Mouse (Mus musculus) spleen, postnatal 14 days (tissue): Measurements from ENCODE around the gene Slc39a7.
A peak's percentile ranks its signal among the peaks of the same experiment; 100 is the strongest.
"Not testable (repeated sequence)": the region's sequence is repeated elsewhere in the genome, so short reads cannot be mapped to it uniquely, and the experiment has no call there.

ENCODE experiments used
- DNase-seq, 2 experiments: peaks; one replicate each; pipeline ENCODE4 v3.0.0; 2021 to 2022; ENCODE audit warnings: low spot score in 2 of 2

The Slc39a7 gene

DNA sequence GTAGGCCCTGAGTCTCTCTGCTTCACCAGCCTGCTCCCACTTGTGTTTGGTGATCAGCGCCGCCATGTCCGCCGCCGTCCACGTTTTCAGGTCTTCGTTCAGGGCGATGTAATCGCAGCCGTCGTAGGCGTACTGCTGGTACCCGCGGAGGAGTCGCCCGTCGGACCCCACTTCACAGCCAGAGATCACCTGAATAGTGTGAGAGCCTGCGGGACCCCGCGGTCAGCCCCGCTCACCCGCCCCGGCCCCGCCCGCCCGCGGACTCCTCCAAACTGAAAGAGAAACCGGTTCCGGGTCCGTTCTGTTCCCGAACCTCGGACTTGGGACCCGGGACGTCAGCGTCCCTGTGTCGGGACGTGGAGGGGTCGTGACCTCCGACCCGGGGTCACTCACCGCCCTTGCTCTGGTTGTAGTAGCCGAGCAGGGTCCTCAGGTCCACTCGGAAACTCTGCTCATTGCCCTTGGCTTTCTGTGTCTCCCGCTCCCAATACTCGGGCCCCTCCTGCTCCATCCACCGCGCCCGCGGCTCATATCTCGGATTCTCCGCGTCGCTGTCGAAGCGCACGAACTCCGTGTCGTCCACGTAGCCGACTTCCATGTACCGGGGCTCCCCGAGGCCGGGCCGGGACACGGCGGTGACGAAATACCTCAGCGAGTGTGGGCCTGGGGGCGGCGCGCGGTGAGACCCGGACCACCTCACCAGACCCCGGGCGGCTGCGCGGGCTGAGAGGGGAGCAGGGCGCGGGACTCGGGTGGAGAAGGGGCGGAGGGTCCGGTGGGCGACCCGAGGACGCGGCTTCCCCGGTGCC lies 31.9 kb downstream of the Slc39a7 start:
- no peak for DNase-seq

DNA sequence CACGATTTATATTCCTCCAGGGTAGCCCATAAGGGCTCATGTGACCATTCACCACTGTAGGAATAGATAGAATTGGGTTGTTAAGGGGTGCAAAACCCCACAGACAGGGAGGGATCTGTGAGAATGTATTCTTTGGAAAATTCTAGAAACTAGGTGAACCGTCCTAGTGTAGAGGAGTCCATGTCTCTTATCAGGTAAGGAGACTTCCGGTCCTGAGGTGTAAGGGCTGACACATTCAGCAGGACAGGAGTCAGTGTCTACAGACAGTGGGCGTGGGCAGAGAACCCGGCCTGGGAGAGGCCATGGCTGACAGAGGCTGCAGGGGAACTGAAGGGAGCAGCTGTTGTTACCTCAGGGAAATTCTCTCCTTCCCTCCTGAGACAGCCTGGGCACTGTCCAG lies 32.8 kb downstream of the Slc39a7 start:
- DNase-seq, result not testable (repeated sequence)

DNA sequence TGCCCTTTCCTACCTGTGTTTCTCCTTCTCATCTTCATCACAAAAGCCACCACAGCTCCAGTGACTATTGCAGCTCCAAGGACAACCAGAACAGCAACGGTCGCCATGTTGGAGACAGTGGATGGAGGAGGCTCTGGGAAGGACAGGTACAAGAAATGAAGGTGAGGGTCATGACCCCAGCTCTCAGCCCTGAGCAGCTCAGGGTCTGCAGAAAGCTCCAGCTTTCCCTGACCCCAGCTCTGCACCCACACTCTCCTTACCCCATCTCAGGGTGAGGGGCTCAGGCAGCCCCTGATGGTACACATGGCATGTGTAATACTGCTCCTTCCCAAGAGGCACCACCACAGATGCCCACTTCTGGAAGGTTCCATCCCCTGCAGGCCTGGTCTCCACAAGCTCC lies 34.5 kb downstream of the Slc39a7 start:
- not testable (repeated sequence) for DNase-seq

DNA sequence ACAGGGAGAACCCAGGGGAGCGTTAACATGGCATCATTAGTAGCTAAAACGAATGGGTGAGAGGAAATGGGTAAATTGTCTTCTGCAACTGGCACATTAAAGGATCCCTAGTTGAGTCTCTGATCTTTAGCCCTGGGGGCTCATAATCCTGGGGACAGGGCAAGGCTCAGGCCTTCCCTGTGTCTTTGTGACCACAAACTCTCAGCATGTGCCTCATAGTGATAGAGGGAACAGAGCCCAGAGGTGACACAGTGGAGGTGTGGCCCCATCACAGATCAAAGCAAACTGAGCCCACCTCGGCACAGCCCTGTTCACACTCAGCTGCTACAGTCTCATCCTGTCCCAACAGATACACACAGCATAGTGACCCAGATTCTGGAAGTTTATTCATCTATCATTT lies 35.8 kb downstream of the Slc39a7 start:
- DNase-seq, result no peak

DNA sequence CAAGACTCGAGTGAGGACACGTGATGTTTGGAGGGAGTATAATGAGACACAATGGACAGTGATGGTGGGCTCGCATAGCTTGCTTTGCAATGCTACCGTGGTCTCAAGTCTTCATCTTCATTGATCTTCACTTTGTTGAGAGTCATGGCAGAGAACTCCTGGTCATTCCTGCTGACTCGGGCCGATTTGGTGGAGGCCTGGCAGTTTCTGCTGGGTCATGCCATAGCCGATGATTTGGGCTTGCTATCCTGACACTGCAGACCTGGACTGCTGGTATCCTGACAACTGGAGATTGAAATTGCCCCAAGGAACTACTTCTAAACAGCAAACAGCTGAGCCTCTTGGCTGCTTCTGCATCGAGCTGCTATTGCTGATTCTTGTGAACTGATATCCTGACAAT lies 36.5 kb downstream of the Slc39a7 start:
- DNase-seq, result no peak

DNA sequence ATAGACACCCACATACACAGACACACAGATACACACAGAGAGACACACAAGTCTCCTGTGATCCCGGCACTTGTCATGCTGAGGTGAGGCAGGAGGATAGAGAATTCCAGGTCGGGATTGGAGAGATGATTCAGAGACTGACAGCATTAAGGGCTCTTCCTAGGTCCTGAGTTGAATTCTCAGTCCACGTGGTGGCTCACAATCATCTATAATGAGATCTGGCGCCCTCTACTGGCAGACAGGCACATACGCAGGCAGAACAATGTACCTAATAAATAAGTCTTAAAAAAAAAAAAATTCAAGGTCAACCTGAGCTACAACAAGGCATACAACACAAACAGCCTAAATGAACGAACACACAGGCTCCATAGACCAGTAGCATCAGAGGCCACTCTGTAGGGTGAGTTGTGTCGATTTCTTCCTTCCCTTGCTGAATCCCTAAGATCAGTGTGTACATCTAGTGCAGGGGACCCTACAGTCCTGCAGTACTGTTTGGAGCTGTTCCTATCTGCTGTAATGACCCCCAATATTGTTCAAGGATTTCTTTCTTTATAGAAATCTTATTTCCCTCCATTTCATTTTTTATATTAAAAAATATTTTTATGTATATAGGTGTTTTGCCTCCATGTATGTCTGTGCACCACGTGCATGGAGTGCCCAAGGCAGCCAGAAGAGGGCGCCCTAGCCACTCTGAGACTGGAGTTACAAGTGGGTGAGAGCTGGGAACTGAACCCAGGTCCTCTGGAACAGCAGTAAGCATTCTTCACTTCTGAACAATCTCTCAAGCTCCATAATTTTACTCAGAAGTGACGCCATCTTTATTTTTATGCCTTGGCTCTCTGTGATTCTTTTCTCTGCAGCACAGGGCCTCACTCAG lies 39.5 kb downstream of the Slc39a7 start:
- peak in 1 of 2 experiments; percentile 62 for DNase-seq

DNA sequence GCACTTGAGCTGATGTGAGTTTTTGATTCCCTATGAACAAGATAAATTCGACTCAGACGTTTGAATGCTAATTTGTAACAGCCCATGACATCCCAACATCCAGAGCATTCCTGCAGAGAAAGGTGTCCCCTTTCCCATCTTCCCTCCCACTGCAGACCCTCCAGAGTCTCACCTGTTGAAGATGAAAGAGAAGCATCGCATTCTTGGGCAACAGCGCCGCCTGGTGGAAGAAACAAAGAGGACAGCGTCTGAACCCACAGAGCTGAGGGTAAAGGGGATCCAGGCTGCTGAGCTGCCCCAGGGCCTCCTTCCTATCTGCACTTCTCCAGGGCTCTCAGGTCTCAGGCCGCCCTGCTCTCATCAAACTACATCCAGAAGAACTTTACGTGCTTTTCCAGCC lies 49.3 kb downstream of the Slc39a7 start:
- peak; percentile 49 to 70 for DNase-seq

DNA sequence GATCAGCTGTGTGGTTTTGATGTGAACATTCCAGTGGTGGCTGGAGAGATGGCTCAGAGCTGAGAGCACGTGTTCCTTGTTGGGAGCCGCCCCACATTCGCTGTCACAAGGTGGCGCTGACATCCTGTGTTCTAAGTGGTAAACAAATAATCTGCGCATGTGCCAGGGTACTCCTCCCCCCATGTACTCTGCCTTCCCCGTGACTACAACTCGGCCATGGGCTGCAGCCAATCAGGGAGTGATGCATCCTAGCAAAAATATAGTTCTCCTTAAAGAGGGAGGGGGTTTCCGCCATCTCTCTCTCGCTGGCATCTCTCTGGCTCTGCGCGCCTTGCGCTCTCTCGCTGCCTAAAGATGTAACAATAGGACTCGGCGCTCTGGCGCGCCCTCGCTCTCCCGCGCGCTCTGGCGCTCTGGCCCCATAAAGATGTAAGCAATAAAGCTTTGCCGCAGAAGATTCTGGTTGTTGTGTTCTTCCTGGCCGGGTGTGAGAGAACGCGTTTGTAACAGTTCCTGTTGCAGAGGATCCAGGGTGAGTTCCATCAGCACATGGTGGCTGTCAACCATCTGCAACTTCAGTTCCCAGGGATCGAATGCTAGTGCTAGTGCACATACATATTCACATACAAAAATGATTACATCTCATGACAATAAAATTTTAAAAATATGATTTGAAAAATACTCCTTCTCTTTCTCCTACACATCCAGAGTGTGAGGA lies 50.1 kb downstream of the Slc39a7 start:
- DNase-seq, result peak; percentile 69 to 71

DNA sequence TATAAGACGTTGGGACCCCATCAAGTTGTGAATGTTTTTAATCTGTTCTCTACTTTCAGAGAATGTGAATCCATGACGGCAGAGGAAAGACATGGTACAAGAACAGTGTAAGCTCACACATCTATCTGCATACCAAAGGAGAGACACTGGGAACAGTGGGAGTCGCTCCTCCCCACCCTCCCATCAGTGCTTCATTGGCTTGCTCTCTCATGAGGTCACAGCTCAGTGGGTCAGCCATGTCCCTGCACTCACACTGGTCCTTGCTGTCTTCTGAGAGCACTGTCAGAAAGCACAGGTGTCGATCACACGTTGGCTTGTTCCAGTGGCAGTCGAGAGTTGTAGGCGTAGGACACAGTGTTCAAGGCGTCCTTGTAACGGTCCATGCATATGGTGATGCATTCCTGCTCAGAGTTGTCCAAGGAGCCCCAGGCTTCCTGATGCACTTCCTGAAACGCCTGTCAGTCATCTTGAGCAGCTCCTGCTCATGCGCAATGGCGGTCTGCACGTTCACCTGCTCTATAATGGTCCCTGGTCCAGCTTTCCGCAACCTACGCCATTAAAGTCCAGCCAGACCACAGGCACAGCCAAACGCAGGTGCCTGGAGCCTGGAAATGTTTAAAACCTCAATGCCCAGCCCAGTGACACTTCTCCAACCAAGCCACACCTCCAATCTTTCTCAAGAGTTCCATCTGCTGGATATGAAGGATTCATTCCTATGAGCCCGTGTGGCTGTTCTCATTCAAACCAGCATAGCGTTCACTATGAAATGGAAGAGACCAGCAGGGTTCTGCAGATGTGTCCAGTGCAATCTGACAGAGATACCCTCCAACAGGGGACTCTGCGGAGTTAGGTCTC lies 51.1 kb downstream of the Slc39a7 start:
- no peak for DNase-seq

DNA sequence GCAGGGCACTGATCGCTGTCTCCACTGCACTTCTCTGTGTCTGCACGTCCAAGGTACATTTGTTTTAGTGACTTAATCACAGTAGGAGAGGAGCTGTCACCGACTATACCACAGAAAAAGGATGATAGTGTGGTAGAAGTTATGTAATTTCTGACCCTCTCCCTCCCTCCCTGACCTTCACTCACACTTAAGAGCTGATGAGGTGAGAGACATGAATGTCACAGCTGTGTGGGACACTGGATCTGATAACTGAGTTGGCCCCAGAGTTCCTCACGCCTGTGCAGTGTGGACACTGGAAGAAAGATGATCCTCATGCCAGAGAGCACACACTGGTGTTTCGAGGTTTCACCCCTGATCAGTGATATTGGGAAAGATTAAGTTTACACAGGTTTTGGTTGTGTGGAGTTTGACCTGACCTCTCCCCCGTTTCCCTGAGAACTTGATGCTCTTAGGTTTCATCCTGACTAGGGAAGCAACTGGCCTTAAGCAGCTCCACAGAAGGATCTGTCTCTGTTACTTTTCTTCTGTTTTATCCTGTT lies 51.9 kb downstream of the Slc39a7 start:
- DNase-seq, result no peak

DNA sequence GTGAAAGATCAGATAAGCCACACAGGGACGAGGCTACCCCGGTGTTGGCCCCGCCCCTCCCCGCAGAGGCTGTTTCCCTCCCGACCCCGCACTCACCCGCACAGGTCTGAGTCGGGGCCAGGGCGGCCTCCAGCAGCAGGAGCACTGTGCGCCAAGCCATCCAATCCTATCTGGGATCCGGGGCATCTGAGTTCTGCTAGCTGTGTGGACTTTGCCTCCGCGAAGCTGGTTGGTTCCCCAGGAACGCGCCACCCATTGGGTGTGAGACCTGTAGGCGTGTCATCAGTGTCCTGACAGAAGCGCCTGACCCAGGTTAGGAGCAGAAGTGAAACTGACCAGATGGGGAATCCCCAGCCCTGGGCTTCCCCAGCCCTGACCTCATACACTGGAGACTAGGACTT lies 52.9 kb downstream of the Slc39a7 start:
- DNase-seq, result peak; percentile 59 to 73
